Mouse (Mus musculus) liver, embryonic 13.5 days (tissue): ENCODE data around the gene Mapk6. TPM values are rescaled to one million over a fixed set of nuclear protein-coding genes. Genes with fewer than 3 reads are reported as not detected.
"Not testable (repeated sequence)": the region's sequence is repeated elsewhere in the genome, so short reads cannot be mapped to it uniquely, and the experiment has no call there.

ENCODE experiments used
- ATAC-seq: fragments of 200-750 bp; cut with Nextera tagmentation; 2 replicates; pipeline ENCODE4 v1.8.0; 2017; ENCODE audit warnings: low read depth, mild to moderate bottlenecking, moderate number of reproducible peaks, moderate library complexity
- DNase-seq: peaks from one replicate; pipeline ENCODE4 v3.0.0; 2022
- H3K27ac ChIP-seq: fragments of 300-500 bp; sonication (generic); 2 replicates; pipeline ENCODE4 v1.5.1; 2015; ENCODE audit warnings: moderate library complexity, mild to moderate bottlenecking, inconsistent platforms
- H3K27me3 ChIP-seq: fragments of 300-500 bp; sonication (generic); 2 replicates; pipeline ENCODE4 v1.6.1; 2015; ENCODE audit warnings: mild to moderate bottlenecking, inconsistent platforms
- H3K36me3 ChIP-seq: fragments of 300-500 bp; sonication (generic); 2 replicates; pipeline ENCODE4 v1.6.1; 2015; ENCODE audit warnings: mild to moderate bottlenecking, inconsistent platforms
- H3K4me1 ChIP-seq: fragments of 300-500 bp; sonication (generic); replicated peaks from 2 replicates; pipeline ENCODE4 v1.6.1; 2015; ENCODE audit warnings: inconsistent platforms
- H3K4me2 ChIP-seq: fragments of 300-500 bp; sonication (generic); 2 replicates; pipeline ENCODE4 v1.6.1; 2015; ENCODE audit warnings: inconsistent platforms, mild to moderate bottlenecking, moderate library complexity
- H3K4me3 ChIP-seq: fragments of 300-500 bp; sonication (generic); replicated peaks from 2 replicates; pipeline ENCODE4 v1.5.1; 2015; ENCODE audit warnings: mild to moderate bottlenecking, inconsistent platforms
- H3K9ac ChIP-seq: fragments of 300-500 bp; sonication (generic); 2 replicates; pipeline ENCODE4 v1.6.1; 2015; ENCODE audit warnings: mild to moderate bottlenecking, inconsistent platforms
- H3K9me3 ChIP-seq: fragments of 300-500 bp; sonication (generic); replicated peaks from 2 replicates; pipeline ENCODE4 v1.6.1; 2016; ENCODE audit warnings: inconsistent platforms
- WGBS: fragments of 180-500 bp; shearing (Covaris S2); methylation state at CpG from one replicate; pipeline ENCODE4 v1.1.7; 2015; ENCODE audit not compliant: insufficient replicate concordance; 5-methylcytosine and 5-hydroxymethylcytosine counted together
- polyA plus RNA-seq: library from polyadenylated mRNA; unstranded; fragments of >200 nt; fragmentation: Nextera tagmentation; extraction: Ambion mirVana; gene quantifications from 2 replicates; pipeline ENCODE4 v1.2.1, GENCODE M21; 2015

Mapk6 gene
- polyA plus RNA-seq, result 23.4 and 27.4 TPM in 2 replicates

- Histone ChIP-seq H3K36me3 (no peaks in the 10 kb centered on the region), H3K4me2 (peak within 1 kb of the TSS; percentile 86), H3K27me3 (no peaks in the 10 kb centered on the region), H3K9me3 (no peaks in the 10 kb centered on the region), H3K27ac (peak within 1 kb of the TSS; percentile 95), H3K9ac (peak within 1 kb of the TSS; percentile 90), H3K4me3 (peak within 1 kb of the TSS; percentile 86), H3K4me1 (peaks cover 63% of the 10 kb centered on the region)
- DNase-seq, result peak; percentile 95
- under 1% methylated on average over 58 of the region's 58 CpGs for WGBS
- ATAC-seq, result peak; percentile 90
Observed at GRCm38 (mm10) chr9:75409852-75410378, at the start of gene Mapk6. Mapk6 (minus strand) TSS chr9:75410005.

GRCm38 (mm10) chr9:75455684-75456083 lies 45.9 kb upstream of the Mapk6 start:
- WGBS, result 70% methylated on average over 10 of the region's 10 CpGs
- no peaks in the 10 kb centered on the region for H3K27me3 ChIP-seq
- H3K4me3 ChIP-seq, result no peak overlapping the region
- no peak overlapping the region for H3K27ac ChIP-seq
- no peak for ATAC-seq
- H3K36me3 ChIP-seq, result peaks cover 97% of the 10 kb centered on the region
- no peak overlapping the region for H3K4me2 ChIP-seq
- H3K9me3 ChIP-seq, result no peaks in the 10 kb centered on the region
- no peak overlapping the region for H3K9ac ChIP-seq
- DNase-seq, result no peak
- no peaks in the 10 kb centered on the region for H3K4me1 ChIP-seq

GRCm38 (mm10) chr9:75453994-75454393 lies 44.2 kb upstream of the Mapk6 start:
- no peak overlapping the region for H3K4me2 ChIP-seq
- no peaks in the 10 kb centered on the region for H3K27me3 ChIP-seq
- no peaks in the 10 kb centered on the region for H3K9me3 ChIP-seq
- DNase-seq (no peak), ATAC-seq (no peak)
- no peak overlapping the region for H3K27ac ChIP-seq
- H3K4me1 ChIP-seq, result no peaks in the 10 kb centered on the region
- H3K36me3 ChIP-seq, result peaks cover 92% of the 10 kb centered on the region
- no peak overlapping the region for H3K9ac ChIP-seq
- no peak overlapping the region for H3K4me3 ChIP-seq
- WGBS, result 66% methylated on average over 2 of the region's 2 CpGs

- Histone ChIP-seq H3K9ac (no peak overlapping the region), H3K4me2 (no peak overlapping the region), H3K27ac (no peak overlapping the region), H3K27me3 (no peaks in the 10 kb centered on the region), H3K4me1 (peaks cover 2% of the 10 kb centered on the region), H3K4me3 (no peak overlapping the region), H3K36me3 (peaks cover 72% of the 10 kb centered on the region), H3K9me3 (no peaks in the 10 kb centered on the region)
- DNase-seq, result no peak
- 85% methylated on average over 3 of the region's 3 CpGs for WGBS
- ATAC-seq, result no peak
Observed at GRCm38 (mm10) chr9:75448021-75448420, 38.2 kb upstream of the Mapk6 start.

GRCm38 (mm10) chr9:75446574-75446973 lies 36.8 kb upstream of the Mapk6 start:
- not testable (repeated sequence) for H3K27ac ChIP-seq, H3K4me2 ChIP-seq, DNase-seq, H3K9me3 ChIP-seq, H3K9ac ChIP-seq, ATAC-seq, H3K27me3 ChIP-seq, H3K4me3 ChIP-seq
- Histone ChIP-seq H3K36me3 (peaks cover 59% of the 10 kb centered on the region), H3K4me1 (peaks cover 15% of the 10 kb centered on the region)
- 80% methylated on average over 10 of the region's 10 CpGs for WGBS

- no peak for DNase-seq
- 85% methylated on average over 15 of the region's 15 CpGs for WGBS
- no peaks in the 10 kb centered on the region for H3K9me3 ChIP-seq
- peaks cover 50% of the 10 kb centered on the region for H3K36me3 ChIP-seq
- no peak overlapping the region for H3K27ac ChIP-seq
- H3K4me1 ChIP-seq, result peaks cover 20% of the 10 kb centered on the region
- H3K4me2 ChIP-seq, result no peak overlapping the region
- no peak overlapping the region for H3K9ac ChIP-seq
- no peak for ATAC-seq
- H3K27me3 ChIP-seq, result no peaks in the 10 kb centered on the region
- H3K4me3 ChIP-seq, result no peak overlapping the region
Observed at GRCm38 (mm10) chr9:75444981-75445380, 35.2 kb upstream of the Mapk6 start.

- peak overlapping the region; percentile 87 for H3K9ac ChIP-seq
- under 1% methylated on average over 29 of the region's 31 CpGs for WGBS
- H3K4me2 ChIP-seq, result peak overlapping the region; percentile 90
- DNase-seq (no peak), ATAC-seq (peak; percentile 79)
- peak overlapping the region; percentile 82 for H3K27ac ChIP-seq
- H3K9me3 ChIP-seq, result no peaks in the 10 kb centered on the region
- H3K36me3 ChIP-seq, result peaks cover 18% of the 10 kb centered on the region
- H3K4me1 ChIP-seq, result peaks cover 20% of the 10 kb centered on the region
- peak overlapping the region; percentile 87 for H3K4me3 ChIP-seq
- H3K27me3 ChIP-seq, result no peaks in the 10 kb centered on the region
Observed at GRCm38 (mm10) chr9:75441691-75442131, 31.9 kb upstream of the Mapk6 start.

GRCm38 (mm10) chr9:75440796-75441666 lies 31.2 kb upstream of the Mapk6 start, which contains the start of gene Leo1:
Leo1 (plus strand) TSS chr9:75441524.
- peak within 1 kb of the TSS; percentile 87 for H3K9ac ChIP-seq
- H3K4me2 ChIP-seq, result peak within 1 kb of the TSS; percentile 90
- H3K36me3 ChIP-seq, result peaks cover 13% of the 10 kb centered on the region
- H3K9me3 ChIP-seq, result no peaks in the 10 kb centered on the region
- ATAC-seq (peak; percentile 91), DNase-seq (peak; percentile 79)
- peaks cover 20% of the 10 kb centered on the region for H3K4me1 ChIP-seq
- under 1% methylated on average over 33 of the region's 45 CpGs for WGBS
- H3K4me3 ChIP-seq, result peak within 1 kb of the TSS; percentile 87
- no peaks in the 10 kb centered on the region for H3K27me3 ChIP-seq
- H3K27ac ChIP-seq, result peak within 1 kb of the TSS; percentile 82

GRCm38 (mm10) chr9:75437653-75438385 lies 28.0 kb upstream of the Mapk6 start:
- no peak overlapping the region for H3K27ac ChIP-seq
- H3K27me3 ChIP-seq, result no peaks in the 10 kb centered on the region
- H3K4me2 ChIP-seq, result no peak overlapping the region
- peaks cover 32% of the 10 kb centered on the region for H3K4me1 ChIP-seq
- no peaks in the 10 kb centered on the region for H3K9me3 ChIP-seq
- no peak overlapping the region for H3K9ac ChIP-seq
- 26% methylated on average over 6 of the region's 6 CpGs for WGBS
- H3K4me3 ChIP-seq, result no peak overlapping the region
- peak; percentile 30 for DNase-seq
- ATAC-seq, result no peak
- H3K36me3 ChIP-seq, result no peaks in the 10 kb centered on the region

GRCm38 (mm10) chr9:75435918-75436317 lies 26.1 kb upstream of the Mapk6 start:
- no peak overlapping the region for H3K4me3 ChIP-seq

GRCm38 (mm10) chr9:75435291-75435690 lies 25.5 kb upstream of the Mapk6 start:
- no peak overlapping the region for H3K4me2 ChIP-seq
- H3K4me3 ChIP-seq, result no peak overlapping the region
- no peak overlapping the region for H3K27ac ChIP-seq
- no peak overlapping the region for H3K9ac ChIP-seq
- H3K4me1 ChIP-seq, result peaks cover 30% of the 10 kb centered on the region
- no peaks in the 10 kb centered on the region for H3K27me3 ChIP-seq
- DNase-seq, result no peak
- H3K9me3 ChIP-seq, result no peaks in the 10 kb centered on the region
- whole genome bisulfite sequencing, result 69% methylated on average over 4 of the region's 4 CpGs
- no peak for ATAC-seq
- H3K36me3 ChIP-seq, result no peaks in the 10 kb centered on the region

More at GRCm38 (mm10) chr9:75435918-75436317, 26.1 kb upstream of the Mapk6 start:
- H3K9ac ChIP-seq, result no peak overlapping the region
- H3K4me1 ChIP-seq, result peaks cover 31% of the 10 kb centered on the region
- DNase-seq (peak; percentile 20), ATAC-seq (peak; percentile 32)
- no peaks in the 10 kb centered on the region for H3K9me3 ChIP-seq
- peak overlapping the region; percentile 17; the same call in 1 of the 2 replicates for H3K4me2 ChIP-seq
- H3K27ac ChIP-seq, result no peak overlapping the region
- 6% methylated on average over 12 of the region's 12 CpGs for WGBS
- no peaks in the 10 kb centered on the region for H3K36me3 ChIP-seq
- no peaks in the 10 kb centered on the region for H3K27me3 ChIP-seq
